Mouse (Mus musculus) heart, postnatal 0 days (tissue): ENCODE measurements around the gene Rsad2. TPM values are rescaled to one million over a fixed set of nuclear protein-coding genes. Genes with fewer than 3 reads are reported as not detected.

Experiments used
- ATAC-seq: fragments of 200-750 bp; cut with Nextera tagmentation; 2 replicates; pipeline ENCODE4 v1.8.0; 2017; ENCODE audit warnings: low read depth, moderate number of reproducible peaks, moderate library complexity; ENCODE audit not compliant: insufficient read depth
- DNase-seq: peaks from one replicate; pipeline ENCODE4 v3.0.0-alpha.2; 2016; ENCODE audit warnings: low spot score
- H3K27ac ChIP-seq: fragments of 300-500 bp; sonication (generic); 2 replicates; pipeline ENCODE4 v1.5.1; 2014; ENCODE audit warnings: low read depth, mild to moderate bottlenecking
- H3K27me3 ChIP-seq: fragments of 300-500 bp; sonication (generic); 2 replicates; pipeline ENCODE4 v1.6.1; 2014; ENCODE audit warnings: low read length, mixed read lengths; ENCODE audit not compliant: control insufficient read depth, insufficient read depth
- H3K36me3 ChIP-seq: fragments of 300-500 bp; sonication (generic); replicated peaks from 2 replicates; pipeline ENCODE4 v1.6.1; 2014; ENCODE audit warnings: low read length, mixed read lengths; ENCODE audit not compliant: control insufficient read depth, insufficient read depth
- H3K4me1 ChIP-seq: fragments of 300-500 bp; sonication (generic); 2 replicates; pipeline ENCODE4 v1.6.1; 2014; ENCODE audit warnings: antibody characterized with exemption; ENCODE audit not compliant: control insufficient read depth, insufficient read depth
- H3K4me2 ChIP-seq: fragments of 300-500 bp; sonication (generic); 2 replicates; pipeline ENCODE4 v1.6.1; 2014; ENCODE audit warnings: low read depth, mild to moderate bottlenecking, low read length, moderate library complexity
- H3K4me3 ChIP-seq: fragments of 300-500 bp; sonication (generic); 2 replicates; pipeline ENCODE4 v1.5.1; 2014; ENCODE audit warnings: low read depth, low read length
- H3K9ac ChIP-seq: fragments of 300-500 bp; sonication (generic); replicated peaks from 2 replicates; pipeline ENCODE4 v1.6.1; 2014; ENCODE audit warnings: low read depth, low read length, mixed read lengths
- H3K9me3 ChIP-seq: fragments of 300-500 bp; sonication (generic); replicated peaks from 2 replicates; pipeline ENCODE4 v1.6.1; 2016; ENCODE audit warnings: low read length; ENCODE audit not compliant: control insufficient read depth
- CTCF ChIP-seq: IDR thresholded peaks from 2 replicates; pipeline ENCODE4 v1.5.1; 2016; ENCODE audit warnings: antibody characterized with exemption, control low read depth, low read depth
- EP300 ChIP-seq: IDR thresholded peaks from 2 replicates; pipeline ENCODE4 v1.6.1; 2016; ENCODE audit warnings: antibody characterized with exemption, low read depth
- WGBS: fragments of 180-500 bp; shearing (Covaris S2); extraction: QIAGEN DNeasy Blood & Tissue Kit; methylation state at CpG from one replicate; pipeline ENCODE4 v1.1.7; 2014; 5-methylcytosine and 5-hydroxymethylcytosine counted together
- polyA plus RNA-seq: library from polyadenylated mRNA; unstranded; fragments of >200 nt; fragmentation: Nextera tagmentation; extraction: Ambion mirVana; gene quantifications from 2 replicates; pipeline ENCODE4 v1.2.1, GENCODE M21; 2015
- total RNA-seq: library from RNA; depleted of rRNA; stranded (reverse); fragments of >200 nt; gene quantifications from 2 replicates; pipeline ENCODE4 v1.2.3, GENCODE M21; 2014; ENCODE audit warnings: low replicate concordance

Rsad2 gene
- total and polyA plus RNA-seq, 2 experiments from 2014 or later, result 4.3 to 4.8 TPM

DNA sequence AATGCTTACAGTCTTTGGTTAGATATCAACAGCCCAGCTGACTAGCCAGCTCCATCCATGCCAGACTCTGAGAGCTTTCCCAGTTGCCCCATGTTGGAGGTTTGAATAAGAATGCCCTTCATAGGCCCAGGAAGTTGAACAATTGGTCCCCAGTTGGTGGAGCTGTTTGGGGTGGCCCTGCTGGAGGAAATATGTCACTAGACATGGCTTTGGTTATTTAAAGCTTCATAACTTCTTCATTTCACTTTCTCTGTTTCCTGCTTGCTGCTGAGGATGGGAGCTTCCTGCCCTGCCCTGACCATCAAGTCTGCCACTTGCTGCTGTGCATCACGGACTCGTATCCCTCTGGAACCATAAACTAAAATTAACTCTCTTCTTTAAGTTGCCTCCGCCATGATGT lies 45.8 kb downstream of the Rsad2 start:
- H3K27me3 ChIP-seq, result peaks cover 12% of the 10 kb centered on the region; the same call in 1 of the 2 replicates
- H3K4me2 ChIP-seq, result no peak overlapping the region
- ATAC-seq (no peak), DNase-seq (no peak)
- no peak overlapping the region for H3K27ac ChIP-seq
- H3K36me3 ChIP-seq, result no peaks in the 10 kb centered on the region
- TF ChIP-seq CTCF (no peak), EP300 (no peak)
- no peak overlapping the region for H3K4me3 ChIP-seq
- WGBS, result 92% methylated on average over 3 of the region's 3 CpGs
- H3K9me3 ChIP-seq, result no peaks in the 10 kb centered on the region
- H3K4me1 ChIP-seq, result peaks cover 25% of the 10 kb centered on the region
- no peak overlapping the region for H3K9ac ChIP-seq

DNA sequence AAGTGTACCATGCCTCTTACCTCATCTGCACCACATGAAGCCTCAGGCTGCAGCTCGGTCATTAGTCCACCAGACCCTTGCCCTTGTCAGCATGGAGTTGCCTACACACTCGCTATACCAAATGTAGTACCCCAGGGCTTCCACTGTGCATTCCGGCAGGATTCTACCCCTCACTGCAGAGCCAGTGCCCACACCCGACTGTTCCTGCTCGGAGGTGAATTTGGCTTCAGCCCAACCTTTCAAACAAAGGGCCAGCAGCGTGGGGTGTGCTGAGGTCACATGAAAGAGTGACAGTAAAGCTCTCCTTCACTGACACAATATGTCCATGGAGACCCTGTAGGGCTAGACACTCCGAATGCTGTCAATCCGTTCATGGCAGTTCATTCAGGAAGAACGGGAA lies 47.5 kb downstream of the Rsad2 start:
- Histone ChIP-seq H3K27me3 (peaks cover 8% of the 10 kb centered on the region; the same call in 1 of the 2 replicates), H3K9me3 (no peaks in the 10 kb centered on the region), H3K4me3 (no peak overlapping the region), H3K36me3 (no peaks in the 10 kb centered on the region), H3K4me1 (peaks cover 42% of the 10 kb centered on the region), H3K27ac (no peak overlapping the region), H3K4me2 (no peak overlapping the region), H3K9ac (no peak overlapping the region)
- TF ChIP-seq CTCF (no peak), EP300 (no peak)
- 59% methylated on average over 9 of the region's 9 CpGs for WGBS
- DNase-seq (no peak), ATAC-seq (no peak)

DNA sequence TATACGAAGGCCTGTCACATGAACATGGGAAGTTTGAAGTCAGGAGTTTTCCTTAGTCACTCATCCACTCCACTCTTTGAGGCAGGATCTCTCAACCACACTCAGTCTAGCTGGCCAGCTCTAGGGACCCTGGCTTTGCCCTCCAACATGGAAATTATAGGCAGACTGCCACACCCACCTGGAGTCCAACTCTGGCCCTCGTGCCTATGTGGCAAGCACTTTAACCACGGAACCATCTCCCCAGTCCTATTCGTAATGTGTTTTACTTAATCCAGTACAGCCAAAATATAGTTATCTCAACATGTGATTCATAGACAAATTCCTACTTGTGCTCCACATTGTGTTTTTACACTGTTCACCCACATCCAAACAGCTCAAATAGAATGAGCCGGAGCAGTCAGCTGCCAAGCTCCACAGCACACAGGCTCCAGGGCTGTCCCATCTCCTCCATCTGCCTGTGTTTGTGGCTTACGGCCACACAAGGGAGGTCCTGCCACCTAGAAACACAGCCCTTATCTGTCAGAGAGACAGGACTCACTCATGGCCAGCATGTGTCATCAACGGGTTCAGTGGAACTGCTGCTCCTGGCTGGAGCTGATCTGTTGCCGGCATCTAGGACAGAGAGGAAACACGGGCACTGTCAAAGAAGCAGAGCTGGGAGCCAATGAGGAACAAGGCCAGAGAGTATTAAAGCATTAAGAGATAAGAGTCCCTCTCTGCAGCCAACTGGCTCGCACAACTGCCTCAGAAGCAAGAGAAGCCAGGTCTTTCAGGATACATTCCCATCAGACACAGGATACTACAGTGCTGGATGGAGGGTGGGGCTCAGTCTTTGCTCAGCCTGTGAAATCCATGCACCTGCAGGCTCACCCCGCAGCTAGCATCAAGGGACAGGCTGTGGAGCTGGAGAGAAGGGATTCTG lies 51.2 kb downstream of the Rsad2 start:
- no peak for TF ChIP-seq CTCF
- TF ChIP-seq EP300, result no peak
- Histone ChIP-seq H3K36me3 (no peaks in the 10 kb centered on the region), H3K9me3 (no peaks in the 10 kb centered on the region), H3K4me2 (peak overlapping the region; percentile 41), H3K27me3 (0 out of 2 replicates have a peak, but pooled peaks cover 3% of the 10 kb centered on the region), H3K27ac (peak overlapping the region; percentile 56), H3K9ac (no peak overlapping the region), H3K4me1 (peaks cover 38% of the 10 kb centered on the region), H3K4me3 (no peak overlapping the region)
- peak; percentile 67 for DNase-seq
- peak; percentile 52 for ATAC-seq
- WGBS, result 29% methylated on average over 11 of the region's 11 CpGs

DNA sequence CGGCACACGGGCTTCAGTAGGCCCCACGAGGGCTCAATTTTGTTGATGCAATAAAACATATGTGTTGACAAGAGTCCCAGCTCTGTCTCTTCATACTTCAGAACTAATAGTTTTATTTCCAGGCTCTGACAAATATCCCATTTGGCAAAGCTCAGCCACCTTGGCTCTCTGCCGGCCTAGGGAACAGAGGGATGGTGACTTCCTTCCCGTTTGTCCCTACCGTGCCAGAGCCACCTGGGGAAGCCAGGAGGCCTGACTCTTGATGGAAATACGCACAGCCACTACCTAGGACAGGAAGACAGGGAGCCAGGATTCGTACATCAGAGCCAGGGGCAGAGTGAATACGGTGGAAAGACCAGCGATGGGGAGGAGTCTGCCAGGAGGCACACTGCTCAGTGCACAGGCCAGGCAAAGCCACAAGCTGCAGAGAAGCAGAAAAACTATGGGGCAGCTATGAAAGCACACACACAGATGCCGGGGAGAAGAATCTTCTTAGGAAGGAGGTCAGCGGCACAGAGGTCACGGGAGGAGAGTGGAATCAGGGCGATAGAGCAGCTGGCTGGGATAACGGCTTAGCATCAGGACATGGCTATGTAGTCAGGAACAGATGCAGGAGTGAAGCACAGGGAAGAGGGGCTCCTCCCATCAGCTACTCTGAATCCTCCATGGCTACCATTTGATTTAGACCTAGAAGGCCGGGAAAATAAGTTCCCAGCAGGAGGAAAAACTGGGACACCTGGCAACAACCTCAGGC lies 52.7 kb downstream of the Rsad2 start:
- ATAC-seq, result no peak
- DNase-seq, result no peak
- Histone ChIP-seq H3K4me1 (peaks cover 32% of the 10 kb centered on the region), H3K9ac (no peak overlapping the region), H3K9me3 (no peaks in the 10 kb centered on the region), H3K27ac (peak overlapping the region; percentile 28), H3K36me3 (no peaks in the 10 kb centered on the region), H3K4me2 (no peak overlapping the region), H3K4me3 (no peak overlapping the region), H3K27me3 (0 out of 2 replicates have a peak, but pooled peaks cover 3% of the 10 kb centered on the region)
- WGBS, result 58% methylated on average over 16 of the region's 16 CpGs
- no peak for TF ChIP-seq CTCF
- no peak for TF ChIP-seq EP300

DNA sequence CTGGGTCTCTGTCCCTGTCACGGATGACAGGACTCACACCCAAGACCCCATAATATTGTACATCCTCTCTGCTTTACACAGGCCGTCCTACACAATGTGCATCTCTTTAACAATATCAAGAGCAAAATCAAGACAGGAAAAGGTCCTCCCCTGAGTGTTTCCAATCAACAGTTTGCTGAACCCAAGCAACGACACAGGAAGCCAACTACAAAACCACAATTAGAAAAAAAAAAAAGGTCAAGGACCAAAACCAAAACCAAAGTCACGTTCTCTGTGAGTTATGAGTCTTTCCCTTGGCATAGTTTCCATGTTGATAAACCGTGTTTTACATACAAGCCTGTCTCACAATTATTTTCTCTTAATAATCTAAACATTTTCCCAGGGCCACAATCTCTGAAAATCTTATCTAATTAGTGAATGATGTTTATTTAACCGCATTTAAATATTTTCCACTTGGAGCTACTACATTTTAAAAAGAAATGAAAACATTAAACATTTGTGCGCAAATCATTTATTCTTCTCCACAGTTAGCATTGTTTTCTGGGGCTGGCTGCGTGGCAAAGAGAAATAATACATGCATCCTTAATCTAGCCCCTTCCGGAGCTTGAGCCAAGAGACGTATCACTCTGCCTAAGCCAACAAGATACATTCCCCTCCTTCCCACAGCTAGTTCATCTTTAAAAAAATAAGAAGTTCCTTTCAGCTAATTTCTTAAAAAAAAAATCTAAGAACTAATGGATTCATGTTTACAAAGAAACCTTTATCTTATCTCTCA lies 54.4 kb downstream of the Rsad2 start:
- Histone ChIP-seq H3K9ac (no peak overlapping the region), H3K9me3 (no peaks in the 10 kb centered on the region), H3K4me1 (peaks cover 32% of the 10 kb centered on the region), H3K36me3 (no peaks in the 10 kb centered on the region), H3K4me2 (0 out of 2 replicates have a peak overlapping the region, but pooled peaks have one; percentile 25), H3K27me3 (no peaks in the 10 kb centered on the region), H3K27ac (peak overlapping the region; percentile 59), H3K4me3 (no peak overlapping the region)
- DNase-seq, result peak; percentile 17
- TF ChIP-seq CTCF, result no peak
- 0 out of 2 replicates have a peak, but pooled peaks have one; percentile 32 for TF ChIP-seq EP300
- 52% methylated on average over 10 of the region's 10 CpGs for WGBS
- no peak for ATAC-seq
